Mouse (Mus musculus) intestine, postnatal 0 days (tissue): ENCODE data around the gene Cables2. TPM values are rescaled to one million over a fixed set of nuclear protein-coding genes. Genes with fewer than 3 reads are reported as not detected.

Experiments
- ATAC-seq: fragments of 200-750 bp; cut with Nextera tagmentation; 2 replicates; pipeline ENCODE4 v1.8.0; 2017; ENCODE audit warnings: mild to moderate bottlenecking, moderate TSS enrichment, moderate library complexity
- H3K27ac ChIP-seq: fragments of 300-500 bp; sonication (generic); 2 replicates; pipeline ENCODE4 v1.5.1; 2014; ENCODE audit warnings: mild to moderate bottlenecking, low read depth, low read length, moderate library complexity
- H3K27me3 ChIP-seq: fragments of 300-500 bp; sonication (generic); replicated peaks from 2 replicates; pipeline ENCODE4 v1.6.1; 2014; ENCODE audit warnings: low read length, mixed read lengths; ENCODE audit not compliant: control insufficient read depth, insufficient read depth
- H3K36me3 ChIP-seq: fragments of 300-500 bp; sonication (generic); 2 replicates; pipeline ENCODE4 v1.6.1; 2014; ENCODE audit warnings: mild to moderate bottlenecking, moderate library complexity; ENCODE audit not compliant: control insufficient read depth, insufficient read depth
- H3K4me1 ChIP-seq: fragments of 300-500 bp; sonication (generic); replicated peaks from 2 replicates; pipeline ENCODE4 v1.6.1; 2014; ENCODE audit warnings: antibody characterized with exemption, low read length, mixed read lengths; ENCODE audit not compliant: control insufficient read depth, insufficient read depth
- H3K4me2 ChIP-seq: fragments of 300-500 bp; sonication (generic); replicated peaks from 2 replicates; pipeline ENCODE4 v1.6.1; 2014; ENCODE audit warnings: low read depth, mild to moderate bottlenecking, moderate library complexity
- H3K4me3 ChIP-seq: fragments of 300-500 bp; sonication (generic); 2 replicates; pipeline ENCODE4 v1.5.1; 2014; ENCODE audit warnings: low read depth, low read length
- H3K9ac ChIP-seq: fragments of 300-500 bp; sonication (generic); 2 replicates; pipeline ENCODE4 v1.6.1; 2014; ENCODE audit warnings: mild to moderate bottlenecking, low read depth, low read length
- H3K9me3 ChIP-seq: fragments of 300-500 bp; sonication (generic); 2 replicates; pipeline ENCODE4 v1.6.1; 2016; ENCODE audit warnings: mixed run types; ENCODE audit not compliant: control insufficient read depth
- CTCF ChIP-seq: sonication (generic); IDR thresholded peaks from 2 replicates; pipeline ENCODE4 v1.5.1; 2016; ENCODE audit warnings: low read depth, mild to moderate bottlenecking, control low read depth, antibody characterized with exemption, moderate library complexity
- WGBS: fragments of 180-500 bp; shearing (Covaris S2); extraction: QIAGEN DNeasy Blood & Tissue Kit; methylation state at CpG from one replicate; pipeline ENCODE4 v1.1.7; 2014; 5-methylcytosine and 5-hydroxymethylcytosine counted together
- polyA plus RNA-seq: library from polyadenylated mRNA; unstranded; fragments of >200 nt; fragmentation: Nextera tagmentation; extraction: Ambion mirVana; gene quantifications from 2 replicates; pipeline ENCODE4 v1.2.1, GENCODE M21; 2015

The Cables2 gene
- polyA plus RNA-seq, 1 experiment from 2014 or later, result 8.2 TPM

- no peaks in the 10 kb centered on the region for H3K27me3 ChIP-seq
- no peak for ATAC-seq
- H3K4me1 ChIP-seq, result no peaks in the 10 kb centered on the region
- H3K4me2 ChIP-seq, result no peak overlapping the region
- no peak for TF ChIP-seq CTCF
- no peak overlapping the region for H3K4me3 ChIP-seq
- no peak overlapping the region for H3K9ac ChIP-seq
- no peak overlapping the region for H3K27ac ChIP-seq
- no peaks in the 10 kb centered on the region for H3K36me3 ChIP-seq
- no peaks in the 10 kb centered on the region for H3K9me3 ChIP-seq
- WGBS, result 76% methylated on average over 7 of the region's 7 CpGs
Measured at GRCm38 (mm10) chr2:180237601-180238345, 35.5 kb downstream of the Cables2 start.

DNA sequence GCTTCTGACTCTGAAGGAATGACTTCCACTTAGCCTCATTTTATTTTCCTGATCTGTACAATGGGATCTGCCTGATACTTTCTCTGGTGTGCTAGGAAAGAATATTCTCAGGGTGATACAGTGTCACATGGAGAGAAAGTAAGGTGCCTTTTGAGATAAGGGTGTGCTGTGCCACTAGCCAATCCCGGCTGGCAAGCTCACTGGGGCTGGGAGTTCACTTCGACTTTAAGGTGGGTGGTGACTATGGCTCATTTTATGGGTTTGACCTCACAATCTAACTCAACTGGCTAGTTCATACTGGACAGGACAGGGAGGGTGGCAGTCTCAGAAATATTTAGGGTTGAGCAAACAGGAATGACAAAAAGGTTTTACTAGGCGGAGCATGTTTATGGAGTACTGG is 36.4 kb downstream of the Cables2 start:
- TF ChIP-seq CTCF, result no peak
- Histone ChIP-seq H3K27ac (no peak overlapping the region), H3K9ac (no peak overlapping the region), H3K9me3 (no peaks in the 10 kb centered on the region), H3K27me3 (no peaks in the 10 kb centered on the region), H3K4me2 (no peak overlapping the region), H3K4me3 (no peak overlapping the region), H3K4me1 (no peaks in the 10 kb centered on the region), H3K36me3 (no peaks in the 10 kb centered on the region)
- ATAC-seq, result no peak
- 59% methylated on average over 3 of the region's 3 CpGs for WGBS

DNA sequence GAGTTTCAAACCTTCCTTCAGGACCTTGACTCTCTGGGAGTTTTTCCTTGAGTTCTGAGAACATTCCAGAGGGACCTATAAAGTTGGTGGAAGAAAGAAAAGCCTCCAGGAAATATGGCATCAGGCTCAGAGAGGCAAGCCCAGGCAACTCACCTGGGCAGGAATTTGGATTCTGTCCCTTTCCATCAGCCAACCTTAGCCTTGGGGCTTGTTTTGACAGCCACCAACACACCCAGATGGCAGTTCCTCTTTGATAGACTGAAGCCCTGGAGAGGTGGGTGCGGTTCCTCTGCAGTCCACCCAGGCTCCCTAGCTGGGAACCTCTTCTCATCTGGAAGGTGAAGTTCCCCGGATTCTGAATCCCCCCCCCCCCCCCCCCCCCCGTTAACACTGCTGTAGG is 36.8 kb downstream of the Cables2 start:
- WGBS, result 29% methylated on average over 3 of the region's 3 CpGs
- Histone ChIP-seq H3K9ac (no peak overlapping the region), H3K4me3 (no peak overlapping the region), H3K36me3 (no peaks in the 10 kb centered on the region), H3K27me3 (no peaks in the 10 kb centered on the region), H3K9me3 (no peaks in the 10 kb centered on the region), H3K27ac (no peak overlapping the region), H3K4me1 (no peaks in the 10 kb centered on the region), H3K4me2 (no peak overlapping the region)
- no peak for TF ChIP-seq CTCF
- no peak for ATAC-seq

- WGBS, result 79% methylated on average over 4 of the region's 4 CpGs
- H3K4me2 ChIP-seq, result no peak overlapping the region
- TF ChIP-seq CTCF, result no peak
- H3K9me3 ChIP-seq, result no peaks in the 10 kb centered on the region
- peak overlapping the region; percentile 21; the same call in 1 of the 2 replicates for H3K27ac ChIP-seq
- H3K27me3 ChIP-seq, result no peaks in the 10 kb centered on the region
- H3K4me1 ChIP-seq, result no peaks in the 10 kb centered on the region
- no peaks in the 10 kb centered on the region for H3K36me3 ChIP-seq
- no peak overlapping the region for H3K9ac ChIP-seq
- no peak for ATAC-seq
- no peak overlapping the region for H3K4me3 ChIP-seq
Measured at GRCm38 (mm10) chr2:180235788-180236187, 37.5 kb downstream of the Cables2 start.

DNA sequence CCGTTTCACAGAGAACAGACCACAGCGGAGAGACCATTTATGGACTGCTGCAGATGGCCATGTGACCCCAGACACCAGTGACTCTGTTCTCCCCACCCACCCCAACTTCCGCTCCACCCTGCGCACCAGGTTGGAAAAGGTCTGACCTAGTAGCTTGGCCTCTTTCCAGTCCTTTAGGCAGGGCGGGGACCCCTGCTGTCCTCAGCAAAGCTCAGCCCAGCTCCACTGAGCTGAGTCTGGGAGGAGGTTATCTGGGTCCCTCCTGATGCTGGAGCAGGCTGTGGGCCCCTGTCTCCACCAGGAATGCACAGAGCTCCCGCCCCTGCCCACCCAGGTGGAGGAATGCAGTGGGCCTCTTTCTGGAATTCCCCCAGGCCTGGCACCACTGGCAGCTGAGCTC is 38.3 kb downstream of the Cables2 start:
- H3K9ac ChIP-seq, result no peak overlapping the region
- no peaks in the 10 kb centered on the region for H3K36me3 ChIP-seq
- peak; percentile 42; the same call in 1 of the 2 replicates for ATAC-seq
- 44% methylated on average over 6 of the region's 6 CpGs for WGBS
- H3K4me3 ChIP-seq, result no peak overlapping the region
- no peak for TF ChIP-seq CTCF
- H3K9me3 ChIP-seq, result no peaks in the 10 kb centered on the region
- no peaks in the 10 kb centered on the region for H3K4me1 ChIP-seq
- H3K27ac ChIP-seq, result peak overlapping the region; percentile 9
- no peak overlapping the region for H3K4me2 ChIP-seq
- H3K27me3 ChIP-seq, result no peaks in the 10 kb centered on the region

DNA sequence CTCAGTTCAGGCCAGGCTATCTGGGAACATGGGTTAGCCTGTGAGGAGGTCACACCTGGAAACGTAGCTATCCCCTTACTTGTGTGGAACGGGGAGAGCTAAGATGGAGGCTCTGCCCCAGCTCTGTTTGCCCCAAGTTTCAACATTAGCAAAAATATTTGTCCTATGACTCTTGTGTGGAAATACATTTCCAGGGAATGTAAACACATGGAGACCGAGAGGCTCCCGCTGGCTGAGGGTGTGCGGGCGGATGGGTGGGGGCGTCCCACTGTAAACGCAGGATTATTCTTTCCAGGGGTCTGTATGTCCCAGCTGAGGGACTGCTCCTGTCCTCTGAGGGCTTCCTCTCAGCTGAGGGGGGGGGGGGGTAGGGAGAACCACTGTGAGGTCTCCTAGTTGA is 38.9 kb downstream of the Cables2 start:
- Histone ChIP-seq H3K9ac (no peak overlapping the region), H3K4me1 (no peaks in the 10 kb centered on the region), H3K4me3 (no peak overlapping the region), H3K27me3 (no peaks in the 10 kb centered on the region), H3K9me3 (no peaks in the 10 kb centered on the region), H3K36me3 (no peaks in the 10 kb centered on the region), H3K4me2 (no peak overlapping the region), H3K27ac (peak overlapping the region; percentile 41; the same call in 1 of the 2 replicates)
- ATAC-seq, result no peak
- no peak for TF ChIP-seq CTCF
- WGBS, result 55% methylated on average over 8 of the region's 8 CpGs
